Mouse (Mus musculus): ENCODE data around the gene Pard3b. TPM values are rescaled to one million over a fixed set of nuclear protein-coding genes. Genes with fewer than 3 reads are reported as not detected.
A peak's percentile ranks its signal among the peaks of the same experiment; 100 is the strongest.

The Pard3b gene
- total RNA-seq, 4 experiments from 2014 or later: 11.8 to 42.7 (median 22.0) TPM

DNA sequence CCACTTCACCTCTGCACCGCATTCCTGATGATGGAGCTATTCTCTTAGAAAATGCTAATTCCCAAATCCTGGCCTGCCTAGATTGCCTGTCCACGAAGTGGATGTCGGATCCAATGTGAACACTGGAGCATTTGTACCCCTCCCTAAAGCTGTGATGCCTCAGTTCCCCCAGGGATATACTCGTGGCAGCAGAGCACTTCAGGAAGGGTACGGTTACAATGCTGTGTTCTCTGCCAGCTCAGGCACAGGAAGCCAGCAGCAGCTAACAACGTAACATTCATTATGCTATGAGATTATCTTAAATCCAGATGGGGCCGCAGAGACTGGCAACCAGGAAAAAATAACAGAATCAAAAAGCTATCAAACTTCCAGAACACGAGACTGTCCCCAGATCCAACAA is 766.4 kb downstream of the Pard3b start:
- DNase-seq: no peak

DNA sequence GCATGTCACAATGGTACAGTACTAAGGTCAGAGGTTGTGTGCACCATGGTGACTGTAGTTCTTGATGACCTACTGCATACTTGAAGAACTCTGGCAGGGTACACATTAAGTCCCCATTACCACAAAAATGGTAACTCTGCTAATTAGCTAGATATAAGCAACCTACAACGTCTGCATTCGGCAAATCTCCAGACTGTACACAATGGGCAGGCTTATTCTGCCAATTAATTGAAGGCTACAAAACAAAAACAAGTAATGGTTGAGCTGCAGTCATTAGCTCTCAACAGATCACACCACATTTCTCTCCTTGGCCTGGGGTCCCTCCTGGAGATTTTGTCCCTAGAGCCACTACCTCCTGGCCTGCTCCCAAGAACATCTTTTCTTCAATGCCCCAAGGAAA is 772.7 kb downstream of the Pard3b start:
- no peak for DNase-seq

DNA sequence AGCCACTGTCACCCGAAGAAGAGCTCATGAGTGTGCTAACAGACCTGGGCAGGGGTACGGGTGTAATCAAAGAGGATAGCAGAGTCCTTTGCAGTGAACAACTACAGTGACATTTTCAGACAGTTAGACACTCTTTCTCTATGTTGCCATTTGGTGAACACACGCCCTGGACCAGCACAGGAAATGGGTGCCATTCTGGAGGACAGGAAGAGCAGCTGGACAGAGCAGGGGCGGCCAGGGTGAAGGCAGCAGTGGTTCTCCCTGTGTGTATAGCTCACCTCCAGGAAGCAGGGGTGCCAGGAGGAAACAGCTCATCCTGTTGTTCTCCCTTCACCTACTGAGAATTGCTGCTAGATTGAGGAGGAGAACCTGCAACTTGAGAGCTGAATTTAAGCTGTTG is 773.4 kb downstream of the Pard3b start:
- no peak for DNase-seq

DNA sequence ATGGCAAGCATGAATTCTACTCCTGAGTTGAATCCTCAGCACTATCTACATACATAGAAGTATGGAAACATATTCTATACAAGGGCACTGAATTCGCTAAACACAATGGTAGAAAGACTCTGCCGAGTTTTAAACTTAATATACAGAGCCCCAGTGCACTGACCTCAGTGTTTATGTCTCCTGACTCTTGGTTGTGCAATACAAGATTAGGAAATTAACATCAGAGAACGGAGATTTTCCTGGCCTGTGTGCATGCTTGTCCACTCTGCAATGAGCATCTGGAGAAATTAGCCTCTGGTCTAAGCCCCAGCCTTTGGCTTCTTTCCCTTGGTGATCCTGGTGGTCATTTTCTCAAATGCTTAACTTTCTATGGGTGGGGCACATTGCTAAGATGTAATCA is 774.4 kb downstream of the Pard3b start:
- DNase-seq: no peak

DNA sequence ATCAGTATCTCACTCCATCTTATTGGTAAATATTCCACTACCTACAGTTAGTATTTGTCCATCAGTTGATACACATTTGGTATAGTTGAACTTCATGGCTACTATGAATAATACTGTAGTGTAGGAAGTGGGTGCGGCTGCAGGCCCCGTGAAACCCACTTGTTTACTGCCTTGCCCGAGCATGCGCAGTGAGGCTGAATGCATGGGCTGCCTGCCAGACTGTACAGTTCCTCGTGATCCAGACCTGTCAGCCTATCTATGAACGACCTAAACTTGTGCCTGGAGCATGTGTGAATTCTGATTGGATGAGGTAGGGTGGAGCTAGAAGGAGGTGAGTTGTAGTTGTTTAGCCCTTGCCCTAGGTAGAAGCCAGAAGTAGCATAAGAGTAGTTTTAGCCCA is 775.9 kb downstream of the Pard3b start:
- no peak for DNase-seq

DNA sequence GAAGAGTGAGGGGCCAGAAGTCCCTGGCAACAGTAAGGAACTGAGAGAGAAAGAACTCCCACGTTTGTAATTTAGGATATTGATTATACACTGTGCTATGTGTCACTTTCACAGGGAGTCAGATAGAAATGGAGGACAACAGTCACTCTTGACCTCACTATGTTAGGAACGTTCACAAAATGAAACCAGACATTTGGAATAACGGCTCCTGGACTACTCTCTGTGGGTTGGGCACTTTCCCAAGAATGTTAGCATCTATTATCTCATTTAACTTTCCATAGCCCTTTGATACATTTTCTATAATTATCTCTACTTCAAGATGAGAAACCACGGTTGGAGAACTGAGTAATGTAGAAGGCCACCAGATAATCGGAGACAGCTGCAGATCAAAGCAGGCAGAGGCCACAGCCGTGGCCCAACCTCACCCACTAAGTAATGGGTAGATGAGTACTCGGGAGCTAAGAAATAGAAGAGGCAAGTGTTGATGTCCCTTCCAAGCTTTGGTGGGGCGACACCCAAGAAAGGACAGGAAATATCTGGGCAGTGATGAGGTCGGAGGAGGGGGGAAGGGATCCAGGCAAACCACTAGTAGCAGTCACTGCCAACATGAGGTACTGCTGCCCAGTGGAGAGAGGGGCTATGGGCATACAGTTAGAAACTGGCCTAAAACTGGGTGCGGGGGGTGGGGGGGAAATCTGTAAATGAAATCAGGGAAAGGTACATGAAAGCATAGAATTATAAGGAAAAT is 778.2 kb downstream of the Pard3b start:
- DNase-seq: no peak

DNA sequence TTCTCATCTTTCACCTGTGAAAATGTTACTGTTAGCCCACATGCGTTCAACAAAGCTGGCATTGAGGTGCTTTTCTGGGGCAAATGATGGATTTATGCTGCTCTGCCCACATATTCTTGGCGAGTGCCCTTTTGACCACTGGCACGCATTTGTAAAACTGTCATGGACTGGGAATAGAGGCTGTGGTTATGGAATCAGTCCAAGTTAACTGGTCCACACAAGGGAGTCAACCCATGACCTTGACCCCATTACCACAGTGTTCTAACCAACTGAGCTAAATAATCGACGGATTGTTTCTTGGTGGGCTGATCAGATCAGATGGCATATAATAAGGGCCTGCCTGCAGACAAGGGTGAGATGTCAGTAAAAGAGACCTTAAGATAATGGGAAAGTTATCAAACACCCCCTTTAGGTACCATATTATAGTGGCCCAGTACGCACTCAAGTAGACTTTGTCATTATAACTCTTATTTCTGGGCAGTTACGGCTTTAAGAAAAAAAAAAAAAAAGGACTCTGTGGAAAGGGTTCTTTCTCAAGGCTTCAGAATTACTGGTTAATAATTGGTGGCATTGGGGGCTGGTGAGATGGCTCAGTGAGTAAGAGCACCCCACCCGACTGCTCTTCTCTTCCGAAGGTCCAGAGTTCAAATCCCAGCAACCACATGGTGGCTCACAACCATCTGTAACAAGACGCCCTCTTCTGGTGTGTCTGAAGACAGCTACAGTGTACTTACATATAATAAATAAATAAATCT is 784.4 kb downstream of the Pard3b start:
- DNase-seq: peak; percentile 17

DNA sequence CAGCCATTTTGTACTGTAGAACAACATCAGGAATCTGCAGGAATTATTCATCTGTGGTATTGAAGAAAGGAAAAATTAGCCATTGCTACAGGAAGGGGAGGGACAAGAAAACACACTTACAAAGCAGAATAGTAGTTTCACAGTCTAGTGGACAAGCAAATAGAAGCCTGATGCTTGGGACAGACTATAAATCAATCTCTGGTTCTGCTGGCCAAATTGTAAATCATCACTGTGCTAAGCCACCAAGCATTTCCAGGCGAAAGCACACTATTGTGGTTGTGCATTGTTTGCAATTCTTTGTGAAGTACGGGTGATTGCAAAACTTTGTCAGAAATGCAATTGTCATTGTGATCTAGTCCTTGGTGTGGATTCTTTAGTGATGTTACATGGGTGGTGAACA is 786.7 kb downstream of the Pard3b start:
- no peak for DNase-seq

DNA sequence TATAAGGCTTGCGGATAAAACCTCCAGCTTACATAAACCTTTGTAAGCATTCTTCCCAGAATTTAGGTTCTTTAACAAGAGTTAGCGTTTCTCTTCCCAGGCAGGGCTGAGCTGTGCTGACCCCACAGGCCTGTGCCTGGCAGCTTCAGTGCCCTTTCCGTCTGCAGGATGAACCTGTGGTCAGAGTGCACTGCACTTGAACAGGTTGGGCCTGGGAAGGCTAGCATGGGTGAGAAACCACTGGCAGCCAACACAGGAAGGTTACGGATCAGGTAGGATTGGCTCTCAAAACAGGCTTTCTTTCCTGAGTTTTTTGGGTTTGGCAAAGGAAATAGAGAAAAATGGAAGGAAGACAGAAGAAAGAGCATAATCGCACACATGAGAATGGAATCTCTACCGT is 790.1 kb downstream of the Pard3b start:
- DNase-seq: no peak

DNA sequence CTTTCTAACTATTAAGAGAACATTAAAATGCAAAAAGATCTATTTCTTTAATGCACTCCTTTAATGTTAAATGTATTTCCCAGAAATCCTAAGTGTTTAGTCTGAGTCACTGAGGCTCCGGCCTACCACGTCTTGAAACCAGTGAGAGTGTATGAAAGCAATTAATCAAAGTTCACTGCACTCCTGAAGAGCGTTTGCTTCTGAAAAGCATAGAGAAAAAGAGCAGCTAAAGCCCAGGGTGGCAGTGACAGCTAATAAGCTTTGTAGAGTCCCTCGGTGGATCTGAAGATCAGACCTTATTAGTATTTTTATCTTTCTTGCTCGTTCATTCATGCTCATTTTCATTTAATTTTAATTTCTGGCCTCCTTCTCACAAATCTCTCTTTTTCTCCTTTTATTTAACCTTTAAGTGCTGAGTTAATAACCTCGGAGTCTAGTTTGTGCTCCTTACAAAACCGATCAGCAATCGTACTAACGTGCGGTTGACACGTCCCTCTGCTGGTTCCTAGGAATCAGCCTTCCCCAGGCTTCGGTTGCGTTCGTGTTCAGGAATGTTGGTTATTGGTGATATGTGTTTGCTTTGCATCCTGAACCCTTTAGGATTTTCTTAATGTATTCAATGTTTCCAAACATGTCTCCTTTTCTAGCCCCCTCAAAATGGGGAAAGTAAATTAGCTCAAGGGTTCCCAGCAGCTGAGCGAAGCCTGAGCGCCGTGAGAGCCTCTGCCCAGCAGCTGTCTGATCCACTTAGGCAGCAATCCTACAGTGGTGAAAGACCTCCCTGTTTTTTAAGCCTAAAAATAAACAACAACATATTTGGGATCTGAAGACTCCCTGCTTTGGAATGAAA is 790.9 kb downstream of the Pard3b start:
- no peak for DNase-seq

DNA sequence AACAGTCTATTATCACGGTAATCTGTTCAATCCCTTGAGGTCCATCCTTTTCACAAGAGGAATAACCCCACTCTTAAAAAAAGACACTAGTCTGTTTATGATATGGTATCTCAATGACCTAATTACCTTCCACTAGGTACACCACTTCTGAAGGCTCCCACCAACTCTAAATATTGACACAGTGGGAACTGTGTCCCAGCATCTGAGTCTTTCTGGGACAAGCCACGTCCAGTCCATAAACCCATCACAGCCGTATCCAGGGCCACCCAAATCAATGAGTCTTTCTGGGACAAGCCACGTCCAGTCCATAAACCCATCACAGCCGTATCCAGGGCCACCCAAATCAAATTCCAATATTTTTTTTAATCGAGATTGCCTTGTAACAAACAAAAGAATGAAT is 792.4 kb downstream of the Pard3b start:
- DNase-seq: no peak

DNA sequence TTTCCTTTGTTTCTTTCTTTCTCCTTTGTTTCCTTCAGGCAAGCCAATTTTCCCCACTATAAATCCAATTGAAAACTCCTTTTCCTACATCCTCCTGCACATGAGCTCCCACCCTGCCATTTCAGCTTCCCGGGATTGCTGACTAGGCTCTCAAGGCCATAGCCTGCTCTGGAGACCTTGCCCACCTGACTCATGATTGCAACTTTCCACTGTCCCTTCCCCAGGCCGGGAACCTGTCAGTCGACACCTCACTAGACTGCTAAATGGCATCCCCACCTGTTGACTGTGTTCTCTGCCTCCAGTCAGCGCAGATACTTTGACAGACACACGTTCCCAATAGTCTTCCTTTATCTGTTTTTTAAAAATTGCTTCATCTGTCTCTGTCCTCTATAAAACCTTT is 795.3 kb downstream of the Pard3b start:
- DNase-seq: peak; percentile 38

DNA sequence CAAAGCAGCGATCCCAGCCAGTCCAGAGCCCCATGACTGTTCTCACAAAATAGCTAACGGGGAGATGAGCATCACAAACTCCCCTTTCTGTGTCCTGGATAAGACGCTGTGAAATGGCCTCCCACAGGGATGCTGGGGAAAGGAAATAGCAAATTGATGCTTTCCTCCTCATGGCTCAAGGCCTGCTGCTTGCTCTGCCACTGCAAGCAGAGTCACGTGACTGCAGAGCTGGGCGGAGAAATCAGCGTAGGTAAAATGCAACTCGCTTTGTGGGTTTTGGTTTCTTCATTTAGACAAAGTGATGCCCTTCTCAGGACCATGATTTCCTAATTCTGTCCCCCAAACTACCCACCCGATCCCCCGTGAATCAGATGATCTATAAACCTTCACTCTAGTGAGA is 797.2 kb downstream of the Pard3b start:
- no peak for DNase-seq

DNA sequence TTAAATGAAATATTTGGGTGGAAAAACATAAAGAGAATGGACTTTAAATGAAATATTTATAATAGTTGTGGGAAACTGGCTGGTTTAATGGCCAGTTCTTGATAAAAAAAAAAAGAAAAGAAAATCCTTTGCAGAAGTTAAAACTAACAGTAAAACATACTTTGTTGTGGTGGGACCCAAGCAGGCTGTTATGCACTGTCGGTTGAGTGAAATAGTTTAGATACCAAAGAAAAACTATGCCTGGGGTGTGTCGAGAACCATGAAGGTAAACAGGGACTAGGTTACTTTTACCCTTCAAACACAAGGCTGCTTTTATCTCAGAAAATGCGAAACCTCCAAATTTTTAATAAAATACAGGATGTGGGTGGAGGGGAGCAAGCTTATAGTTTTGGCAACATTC is 797.7 kb downstream of the Pard3b start:
- DNase-seq: no peak

DNA sequence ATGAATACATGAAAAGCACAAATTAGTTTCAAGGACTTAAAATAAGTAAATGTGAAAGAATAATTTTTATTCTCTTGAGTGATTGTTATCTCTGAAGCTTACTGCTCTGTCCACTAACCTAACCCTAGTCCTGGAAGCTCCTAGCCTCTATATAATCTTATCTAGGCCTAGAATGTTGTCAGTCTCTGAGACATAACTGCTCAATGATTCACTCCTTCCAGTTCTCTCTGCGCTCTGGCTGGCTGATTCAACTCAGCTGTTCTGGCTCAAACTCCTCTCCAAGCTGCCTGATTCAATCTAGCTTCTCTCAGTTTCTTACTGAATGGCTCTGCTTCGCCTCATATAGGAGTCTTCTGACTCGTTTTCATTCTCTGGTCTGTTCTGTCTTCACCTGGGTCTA is 798.9 kb downstream of the Pard3b start:
- no peak for DNase-seq

DNA sequence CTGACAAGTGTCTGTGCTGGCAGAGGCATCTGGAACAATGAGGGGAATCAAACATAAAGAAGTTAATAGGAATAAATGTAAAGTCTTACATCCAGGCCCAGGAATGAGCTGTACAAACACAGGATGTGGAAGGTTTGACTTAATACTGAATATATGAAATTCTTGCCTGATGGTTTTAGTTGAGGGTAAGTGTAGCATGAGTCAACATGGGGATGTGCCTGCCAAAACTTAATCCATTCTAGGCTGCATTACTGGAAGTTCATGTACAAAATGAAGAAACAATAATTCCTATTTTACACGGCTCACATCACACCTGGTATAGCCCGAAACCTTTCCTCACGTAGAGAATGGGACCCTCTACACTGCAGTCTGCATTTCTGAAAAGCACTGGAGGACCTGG is 805.8 kb downstream of the Pard3b start:
- DNase-seq: no peak

DNA sequence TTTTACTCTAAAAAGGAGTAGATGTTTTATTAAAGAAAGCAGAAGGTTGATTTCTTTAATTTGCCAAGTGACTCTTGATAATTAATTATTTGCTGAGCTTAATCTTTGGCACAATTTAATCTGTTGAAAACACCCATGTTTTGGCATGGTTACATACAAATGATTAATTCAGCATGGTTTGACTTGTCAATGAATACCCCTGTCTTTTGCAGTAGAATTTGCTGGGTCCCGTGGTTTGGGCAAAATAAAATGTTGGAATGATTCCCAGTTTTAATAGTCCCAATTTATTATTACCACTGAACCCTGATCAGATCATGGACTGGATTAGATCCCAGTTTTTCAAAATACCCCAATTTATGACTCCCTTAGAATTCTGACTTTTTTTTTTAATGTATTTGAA is 808.2 kb downstream of the Pard3b start:
- no peak for DNase-seq

DNA sequence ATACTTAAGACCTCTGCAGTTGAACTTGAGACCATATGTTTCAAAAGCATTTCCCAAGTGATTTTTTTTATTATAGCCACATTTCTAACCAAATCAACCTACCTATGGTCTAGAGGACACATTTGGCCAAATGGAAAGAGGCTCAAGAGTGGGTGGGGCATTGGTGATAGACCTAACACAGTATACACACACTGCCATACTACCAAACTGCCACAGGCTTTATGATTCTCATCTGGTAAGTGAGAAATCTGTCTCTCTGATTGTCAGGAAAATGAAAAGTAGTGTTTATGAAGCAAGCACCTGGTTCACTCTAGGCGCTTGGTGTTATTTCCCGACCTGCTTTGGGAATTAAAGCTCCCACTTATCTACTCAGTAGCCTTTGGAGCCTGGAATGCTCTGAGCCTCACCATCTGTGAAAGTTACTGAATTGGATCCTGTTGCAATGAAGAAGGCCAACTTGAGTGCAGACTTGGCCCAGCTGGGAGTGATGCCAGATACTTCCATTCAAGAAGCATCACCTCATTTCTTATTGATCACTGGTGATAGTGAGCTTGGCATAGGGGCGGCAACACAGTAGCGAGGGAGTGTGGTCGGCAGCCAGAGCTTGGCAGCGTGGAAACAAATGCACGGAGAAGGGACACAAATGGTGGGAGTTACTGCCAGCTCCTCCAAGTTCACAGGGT is 810.7 kb downstream of the Pard3b start:
- no peak for DNase-seq

DNA sequence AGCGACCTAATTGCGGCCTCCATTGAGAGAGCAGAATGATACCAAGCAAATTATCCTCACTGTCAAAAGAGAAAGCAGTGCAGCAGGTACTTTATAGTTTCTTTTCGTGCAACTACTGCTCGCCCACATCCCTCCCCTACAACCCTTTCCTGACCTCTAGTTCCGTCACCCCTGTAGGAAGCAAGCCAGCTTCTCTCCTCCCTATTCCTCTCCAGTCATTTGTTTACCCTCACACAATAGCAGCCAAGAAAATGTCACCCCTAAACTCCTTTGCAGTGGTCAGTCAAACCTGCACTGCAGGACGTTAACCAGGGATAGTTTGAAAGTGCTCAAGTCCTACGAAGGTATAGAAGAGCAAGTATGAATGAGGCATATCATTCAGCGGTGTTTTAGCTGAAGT is 826.9 kb downstream of the Pard3b start:
- DNase-seq: no peak

DNA sequence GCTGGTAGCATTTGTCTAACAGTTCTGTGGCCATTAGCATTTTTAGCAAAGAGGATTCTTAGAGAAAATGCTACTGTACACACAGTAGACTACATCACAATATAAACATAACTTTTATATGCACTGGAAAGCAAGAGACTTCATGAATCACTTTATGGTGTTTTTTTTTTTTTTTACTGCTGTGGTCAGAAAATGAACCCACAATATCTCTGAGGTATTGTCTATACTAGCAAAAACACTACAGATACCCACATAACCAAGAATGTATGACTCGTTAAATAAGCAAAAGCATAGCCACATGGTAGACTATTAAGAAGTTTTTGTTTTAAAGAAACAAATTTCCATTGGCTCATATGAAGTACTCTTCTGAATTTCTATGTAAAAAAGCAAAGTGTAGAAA is 827.9 kb downstream of the Pard3b start:
- no peak for DNase-seq

DNA sequence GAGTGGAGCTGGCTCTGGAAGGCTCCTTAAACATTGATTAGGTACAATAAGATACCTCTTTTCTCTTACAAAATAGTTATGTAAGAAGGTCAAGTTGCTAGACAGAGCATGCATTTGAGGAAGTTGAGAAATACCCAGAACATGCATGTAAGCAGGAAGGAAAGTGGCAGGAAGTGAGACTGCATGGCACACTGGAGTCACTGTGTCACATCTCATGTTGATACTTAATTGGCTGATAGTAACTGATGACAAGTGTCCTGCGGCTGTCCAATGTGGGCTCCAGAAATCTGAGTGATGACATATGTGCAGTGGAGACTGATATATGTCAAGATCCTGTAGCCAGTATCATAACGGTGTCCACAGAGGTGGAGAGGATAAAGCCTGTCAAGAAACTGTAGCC is 844.4 kb downstream of the Pard3b start:
- no peak for DNase-seq

DNA sequence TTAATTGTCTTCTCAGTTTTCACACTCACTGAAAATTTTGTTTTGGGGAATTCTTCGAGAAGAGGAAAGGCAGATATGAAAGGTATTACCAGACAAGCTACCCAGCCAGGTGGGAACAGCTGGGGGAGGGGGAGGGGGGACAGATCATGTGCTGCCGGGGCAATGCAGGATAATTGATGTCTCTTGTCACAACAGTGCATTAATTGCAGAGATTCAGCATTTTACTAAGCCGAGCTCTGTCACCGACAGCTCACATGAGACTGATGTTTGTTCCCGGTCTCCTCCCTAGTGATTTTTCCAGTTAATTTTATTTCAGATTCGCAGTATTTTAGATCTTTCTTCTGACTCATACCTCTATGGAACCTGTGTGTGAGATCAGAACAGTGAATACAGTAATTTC is 850.2 kb downstream of the Pard3b start:
- DNase-seq: no peak

DNA sequence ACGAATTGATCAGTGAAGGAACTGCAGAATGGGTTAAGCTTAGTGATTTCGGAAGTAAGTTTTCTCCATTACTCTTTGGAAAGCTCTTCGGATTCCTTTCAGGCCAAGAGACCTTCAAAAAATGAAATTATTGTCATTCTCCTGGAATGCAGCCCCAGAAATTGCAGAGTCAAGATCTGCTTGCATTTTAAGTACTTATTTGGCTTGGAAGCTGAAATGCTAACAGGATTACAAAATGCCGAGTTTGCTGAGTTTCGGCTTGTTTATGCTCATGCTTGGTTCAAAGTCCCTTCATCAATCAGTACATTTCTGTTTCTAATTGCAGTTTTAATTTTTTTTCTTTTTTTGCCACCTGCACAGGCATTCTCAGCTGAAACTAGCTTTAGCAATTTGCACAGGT is 860.5 kb downstream of the Pard3b start:
- no peak for DNase-seq

All from adrenal gland, adult 8-10 months (tissue).